Mouse (Mus musculus): ENCODE results near the gene Fbh1. TPM values are rescaled to one million over a fixed set of nuclear protein-coding genes. Genes with fewer than 3 reads are reported as not detected.
"Not testable (repeated sequence)": the region's sequence is repeated elsewhere in the genome, so short reads cannot be mapped to it uniquely, and the experiment has no call there.

The Fbh1 gene
- total RNA-seq, 4 experiments from 2014 or later = 68.9 to 94.6 (median 72.0) TPM

- no peak for DNase-seq (ENCODE audit: low spot score in 2 of 2)
These were observed 54.8 kb downstream of the Fbh1 start for GRCm38 (mm10) chr2:11722564-11722963.

GRCm38 (mm10) chr2:11718573-11718972 lies 58.8 kb downstream of the Fbh1 start:
- no peak for DNase-seq (ENCODE audit: low spot score in 2 of 2)

- peak; percentile 41 to 47 for DNase-seq (ENCODE audit: low spot score in 2 of 2)
These were observed 62.8 kb downstream of the Fbh1 start for GRCm38 (mm10) chr2:11714535-11714934.

- DNase-seq (ENCODE audit: low spot score in 2 of 2) = no peak
These were observed 64.4 kb downstream of the Fbh1 start for GRCm38 (mm10) chr2:11713021-11713420.

GRCm38 (mm10) chr2:11712483-11712990 lies 64.8 kb downstream of the Fbh1 start:
- no peak for DNase-seq (ENCODE audit: low spot score in 2 of 2)

- DNase-seq (ENCODE audit: low spot score in 2 of 2) = not testable (repeated sequence)
These were observed 67.3 kb downstream of the Fbh1 start for GRCm38 (mm10) chr2:11710101-11710500.

- DNase-seq (ENCODE audit: low spot score in 2 of 2) = no peak
These were observed 68.8 kb downstream of the Fbh1 start for GRCm38 (mm10) chr2:11708538-11708937.

GRCm38 (mm10) chr2:11706746-11707065 lies 70.7 kb downstream of the Fbh1 start:
- peak in 1 of 2 experiments; percentile 9 for DNase-seq (ENCODE audit: low spot score in 2 of 2)

- DNase-seq (ENCODE audit: low spot score in 2 of 2) = no peak
These were observed 71.2 kb downstream of the Fbh1 start for GRCm38 (mm10) chr2:11706030-11706745.

- DNase-seq (ENCODE audit: low spot score in 2 of 2) = peak; percentile 20 to 46
These were observed 72.0 kb downstream of the Fbh1 start, which contains the start of gene Il15ra for GRCm38 (mm10) chr2:11705201-11706025. Gene Il15ra, plus strand, starts transcription at chr2:11705290.

- DNase-seq (ENCODE audit: low spot score in 2 of 2) = no peak
These were observed 77.5 kb downstream of the Fbh1 start for GRCm38 (mm10) chr2:11699905-11700304.

- no peak for DNase-seq (ENCODE audit: low spot score in 2 of 2)
These were observed 78.4 kb downstream of the Fbh1 start for GRCm38 (mm10) chr2:11698994-11699393.

- DNase-seq (ENCODE audit: low spot score in 2 of 2) = no peak
These were observed 81.5 kb downstream of the Fbh1 start for GRCm38 (mm10) chr2:11695867-11696266.

- no peak for DNase-seq (ENCODE audit: low spot score in 2 of 2)
These were observed 83.3 kb downstream of the Fbh1 start for GRCm38 (mm10) chr2:11694104-11694503.

GRCm38 (mm10) chr2:11693352-11693751 lies 84.0 kb downstream of the Fbh1 start:
- DNase-seq (ENCODE audit: low spot score in 2 of 2) = no peak

Other genes with a start within 250 kb of the Fbh1 start
- 10 to 100 TPM; 42.5 to 50.7 (median 45.4) TPM for gene Pfkfb3, start 223.5 kb downstream of the Fbh1 start, total RNA-seq (2022)
- 10 to 100 TPM; 77.7 to 95.8 (median 87.4) TPM for gene Rbm17, start 173.4 kb downstream of the Fbh1 start, total RNA-seq (2022)
- not detected for gene Gm17490, start 151.3 kb downstream of the Fbh1 start, total RNA-seq (2022)
- gene Il2ra, start 134.8 kb downstream of the Fbh1 start, total RNA-seq (2022) = under 1 TPM in 3 of 4 experiments, not detected in 1; 0.08 to 0.13 (median 0.09) TPM
- 10 to 100 TPM in 2 of 4 experiments, 1 to 10 TPM in 2; 7.1 to 14.0 (median 10.0) TPM for gene Il15ra, start 72.3 kb downstream of the Fbh1 start, total RNA-seq (2022)
- 10 to 100 TPM; 49.0 to 65.8 (median 61.4) TPM for gene Ankrd16, start 294 bp upstream of the Fbh1 start, total RNA-seq (2022)

Measured in layer of hippocampus, adult 8-10 months (tissue).